Mouse (Mus musculus) layer of hippocampus, adult 11-12 months (tissue): ENCODE data around the gene Tbc1d10c.

Experiments
- DNase-seq: peaks from one replicate; pipeline ENCODE4 v3.0.0; 2022; ENCODE audit warnings: low spot score

The Tbc1d10c gene

GRCm38 (mm10) chr19:4191528-4192250 lies 605 bp upstream of the Tbc1d10c start, which contains the start of gene Ppp1ca:
TSS of gene Ppp1ca (plus strand) at chr19:4192065.
- peak; percentile 91 for DNase-seq

DNA sequence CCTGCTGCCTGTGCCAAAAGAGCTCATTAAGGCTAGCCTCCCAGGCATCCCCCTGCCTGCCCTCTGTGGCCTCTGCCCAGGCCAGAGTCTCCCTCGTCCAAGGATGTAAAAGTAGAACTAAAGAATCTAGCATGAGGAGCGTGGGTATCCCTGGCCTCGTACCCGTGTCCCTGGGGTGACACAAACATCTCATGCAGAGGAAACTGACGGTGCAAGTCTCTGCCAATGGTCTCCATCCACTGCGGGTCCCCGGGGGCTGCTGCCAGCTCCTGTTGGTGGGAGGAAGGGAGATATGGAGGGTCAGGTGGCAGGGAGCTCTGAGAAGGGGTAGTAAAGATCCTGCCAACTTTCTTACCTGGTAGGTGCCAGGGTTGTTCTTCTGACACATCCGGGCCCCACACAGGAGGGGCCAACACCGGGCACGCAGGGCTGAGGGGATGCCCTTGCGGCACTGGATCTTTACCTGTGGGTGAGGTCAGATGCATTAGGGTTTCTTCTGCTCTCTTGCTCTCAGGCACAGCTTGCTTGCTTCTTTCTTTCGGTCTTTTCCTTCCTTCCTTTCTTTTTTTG lies 1.9 kb downstream of the Tbc1d10c start:
- no peak for DNase-seq

DNA sequence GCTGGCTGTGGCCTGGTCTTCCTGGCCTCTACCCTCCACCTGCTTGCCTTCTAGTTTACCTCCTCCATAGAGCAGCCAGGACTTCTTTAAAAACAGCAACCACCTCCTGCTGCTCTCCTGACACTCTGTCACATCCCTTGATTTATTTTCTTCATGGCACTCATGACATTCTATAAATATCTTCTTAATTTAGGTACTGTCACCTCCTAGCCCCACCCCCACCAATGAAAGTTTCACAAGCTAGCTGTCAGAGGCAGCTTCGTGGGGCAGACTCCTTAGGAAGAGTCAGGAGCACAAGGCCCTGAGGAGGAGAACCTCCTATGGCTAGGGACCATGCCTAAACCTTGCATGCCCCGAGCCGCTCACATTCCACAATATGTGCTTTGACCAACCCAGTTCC lies 3.8 kb downstream of the Tbc1d10c start:
- DNase-seq: no peak

DNA sequence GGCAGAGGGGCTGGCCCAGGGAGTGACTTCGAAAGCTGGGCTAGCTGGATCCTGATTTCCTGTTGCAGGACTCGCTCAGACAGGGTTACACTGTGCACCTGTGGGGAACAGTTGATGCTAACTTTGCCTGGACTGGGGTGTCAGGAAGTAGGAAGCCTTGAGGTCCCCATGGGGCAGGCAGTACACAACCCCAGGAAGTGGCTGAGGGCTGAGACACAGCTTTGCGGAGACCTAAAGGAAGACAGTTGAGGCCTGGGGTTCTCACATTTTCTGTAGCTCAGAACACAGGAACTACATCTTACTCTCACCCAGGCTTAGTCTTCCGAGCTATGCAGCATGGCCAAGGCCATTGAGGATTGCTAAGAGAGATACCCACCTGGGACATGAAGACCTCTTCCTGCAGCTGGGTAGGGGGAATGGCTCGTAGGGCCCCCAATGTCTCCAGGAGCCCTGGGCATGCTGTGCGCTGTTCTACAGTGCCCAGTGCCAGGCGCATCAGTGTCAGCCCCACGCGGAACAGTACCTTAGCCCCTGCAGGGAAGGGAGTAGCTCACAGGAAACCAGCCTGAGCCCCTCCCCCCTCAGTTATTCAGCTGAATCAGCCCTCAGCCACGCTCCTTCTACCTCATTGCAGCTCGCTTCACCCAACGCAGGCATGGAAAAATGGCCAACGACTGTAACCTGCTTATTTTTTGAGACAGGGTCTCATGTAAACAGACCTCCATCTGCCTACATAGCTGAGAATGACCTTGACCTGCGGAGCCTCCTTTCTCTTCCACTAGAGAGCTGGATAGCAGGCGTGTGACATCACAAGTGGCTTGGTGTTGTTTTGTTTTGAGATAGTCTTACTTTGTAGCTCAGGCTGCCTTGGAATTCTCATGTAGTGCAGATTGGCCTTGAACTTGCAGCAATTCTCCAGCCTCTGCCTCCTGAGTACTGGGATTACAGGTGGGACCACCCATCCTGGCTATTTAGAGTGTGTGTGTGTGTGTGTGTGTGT lies 5.8 kb downstream of the Tbc1d10c start:
- DNase-seq: no peak

GRCm38 (mm10) chr19:4183689-4184088 lies 7.4 kb downstream of the Tbc1d10c start:
- no peak for DNase-seq

DNA sequence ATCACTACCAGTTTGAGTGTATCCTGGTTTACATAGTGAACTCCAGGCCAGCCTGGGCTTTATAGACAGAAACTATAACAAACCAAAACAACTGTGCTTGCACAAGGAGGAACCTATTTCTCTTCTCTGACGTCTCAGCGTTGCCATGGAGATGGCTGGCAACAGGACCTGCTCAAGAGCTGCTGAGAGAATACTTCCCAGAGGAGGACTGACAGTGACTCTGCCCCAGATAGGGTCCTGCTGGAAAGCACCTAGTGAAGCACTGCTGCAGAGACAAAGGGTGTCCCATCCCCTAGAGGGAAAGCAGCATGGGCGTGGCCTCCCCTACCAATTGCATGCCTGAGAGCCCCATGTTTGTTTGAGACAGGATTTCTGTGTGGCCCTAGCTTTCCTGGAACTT lies 9.2 kb downstream of the Tbc1d10c start:
- peak; percentile 79 for DNase-seq

GRCm38 (mm10) chr19:4180411-4180810 lies 10.7 kb downstream of the Tbc1d10c start:
- no peak for DNase-seq

DNA sequence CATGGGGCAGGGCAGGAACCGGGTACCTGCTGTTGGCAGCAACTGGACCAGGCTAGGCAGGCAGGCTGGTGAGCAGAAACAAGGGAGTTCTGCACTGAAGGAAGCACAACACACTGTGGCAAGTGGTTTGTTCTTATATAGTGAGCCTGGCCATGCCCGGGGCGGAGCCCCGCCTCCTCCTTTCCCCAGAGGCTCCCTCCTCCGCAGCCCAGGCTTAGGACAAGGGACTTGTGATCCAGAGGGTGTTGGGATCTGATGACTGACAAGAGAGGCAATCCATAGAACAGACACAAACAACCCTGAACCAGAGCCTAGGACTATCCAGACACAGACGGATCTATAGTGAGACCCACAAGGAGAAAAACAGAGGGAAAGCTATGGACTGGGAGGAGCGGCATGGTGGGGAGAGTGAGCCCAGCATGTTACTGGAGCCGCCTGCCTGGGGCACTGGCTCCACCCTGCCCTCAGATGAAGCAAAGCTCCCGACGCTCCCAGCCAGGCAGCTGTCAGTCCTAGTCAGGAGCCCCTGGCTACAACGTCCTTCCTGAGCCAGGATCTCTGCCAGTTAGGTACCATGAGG lies 15.6 kb downstream of the Tbc1d10c start, which contains the start of gene Carns1:
Carns1 (minus strand) TSS at position 112 of the 580 bp plus-strand sequence.
- peak; percentile 67 for DNase-seq

DNA sequence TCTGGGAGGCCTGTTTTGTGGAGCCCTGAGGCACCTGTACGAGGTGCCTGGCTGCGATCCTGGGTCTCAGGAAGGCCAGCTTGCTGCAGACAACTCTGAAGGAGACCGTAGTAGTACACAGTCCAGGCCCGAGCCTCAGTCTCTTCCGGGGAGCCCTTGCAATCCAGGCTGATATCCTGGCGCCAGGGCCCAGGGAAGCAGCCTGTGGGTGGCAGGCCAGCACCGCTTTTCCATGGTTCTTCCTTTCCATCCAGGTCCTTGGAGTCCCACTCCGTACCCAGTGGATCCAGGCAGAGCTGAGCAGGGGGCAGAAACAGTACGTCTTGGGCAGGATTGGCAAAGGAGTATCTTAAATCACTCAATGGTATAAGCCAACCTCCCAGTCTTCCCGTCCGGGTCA lies 18.2 kb downstream of the Tbc1d10c start:
- no peak for DNase-seq

GRCm38 (mm10) chr19:4171393-4172290 lies 19.4 kb downstream of the Tbc1d10c start:
- no peak for DNase-seq

DNA sequence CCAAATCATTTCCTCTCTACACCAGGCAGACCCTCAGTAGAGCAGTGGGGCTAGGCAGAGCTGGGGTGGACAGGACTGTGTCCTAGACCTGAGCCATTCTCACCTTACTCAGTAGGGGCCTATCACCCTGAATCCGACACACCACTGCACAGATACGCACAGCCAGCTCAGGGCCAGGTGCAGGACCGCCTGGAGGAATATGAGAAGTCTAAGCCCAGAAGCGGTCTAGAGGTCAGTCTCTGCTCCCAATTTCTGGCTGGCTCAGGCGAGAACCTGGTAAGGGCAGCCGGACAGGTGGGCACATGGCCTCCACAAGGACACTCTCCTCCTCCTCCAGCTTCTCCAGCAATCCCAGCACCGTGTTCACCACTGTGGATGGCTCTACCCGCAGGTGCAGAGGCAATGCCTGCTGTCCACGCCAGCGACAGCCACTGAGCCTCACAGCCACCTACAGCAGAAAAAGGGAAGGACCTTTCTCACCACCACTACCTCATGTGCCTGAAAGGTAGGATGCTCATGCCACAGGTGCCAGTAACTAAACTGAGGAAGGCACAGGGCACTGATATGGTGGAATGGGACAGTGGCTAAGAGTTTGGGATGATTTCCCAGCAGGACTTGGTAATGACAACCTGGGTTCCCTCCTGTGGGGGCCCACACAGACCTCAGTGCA lies 20.2 kb downstream of the Tbc1d10c start:
- no peak for DNase-seq

GRCm38 (mm10) chr19:4169810-4170209 lies 21.3 kb downstream of the Tbc1d10c start:
- no peak for DNase-seq

GRCm38 (mm10) chr19:4169378-4169784 lies 21.7 kb downstream of the Tbc1d10c start:
- peak; percentile 99 for DNase-seq

DNA sequence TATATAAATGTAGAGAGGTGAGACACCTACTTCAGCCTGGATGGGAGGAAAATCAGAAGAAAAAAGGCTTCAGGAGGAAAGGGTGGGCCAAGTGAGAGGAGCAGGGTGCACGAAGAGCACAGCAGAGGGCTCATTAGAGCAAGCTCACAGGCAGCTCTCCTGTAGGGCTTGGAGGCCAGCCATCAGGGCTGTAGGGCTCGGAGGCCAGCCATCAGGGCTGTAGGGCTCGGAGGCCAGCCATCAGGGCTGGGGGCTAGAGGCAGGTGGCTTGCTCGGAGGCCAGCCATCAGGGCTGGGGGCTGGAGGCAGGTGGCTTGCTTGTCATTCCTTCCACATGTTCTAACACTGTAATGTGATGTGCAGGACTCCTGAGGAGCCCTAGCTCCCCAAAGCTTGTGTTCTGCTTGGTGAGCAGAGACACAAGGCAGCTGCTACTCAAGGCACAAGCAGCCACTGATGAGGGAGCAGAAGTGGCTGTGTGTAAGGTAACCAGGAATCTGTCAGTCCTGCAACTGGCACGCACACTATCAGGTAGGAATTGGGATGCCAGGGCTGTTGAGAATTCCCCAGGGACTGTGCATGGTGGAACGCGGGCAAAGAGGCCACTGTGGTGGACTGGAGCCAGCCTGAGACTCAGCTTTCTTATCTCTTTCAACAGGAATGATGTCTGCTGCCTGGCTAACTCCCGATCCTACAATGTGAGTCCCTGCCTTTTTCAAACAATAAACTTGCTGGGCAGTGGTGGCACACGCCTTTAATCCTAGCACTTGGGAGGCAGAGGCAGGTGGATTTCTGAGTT lies 24.2 kb downstream of the Tbc1d10c start:
- DNase-seq: no peak

- DNase-seq: no peak
Measured at GRCm38 (mm10) chr19:4164721-4165120, 26.4 kb downstream of the Tbc1d10c start.

- DNase-seq: no peak
Measured at GRCm38 (mm10) chr19:4164100-4164499, 27.0 kb downstream of the Tbc1d10c start.

- DNase-seq: no peak
Measured at GRCm38 (mm10) chr19:4163543-4163887, 27.6 kb downstream of the Tbc1d10c start.

DNA sequence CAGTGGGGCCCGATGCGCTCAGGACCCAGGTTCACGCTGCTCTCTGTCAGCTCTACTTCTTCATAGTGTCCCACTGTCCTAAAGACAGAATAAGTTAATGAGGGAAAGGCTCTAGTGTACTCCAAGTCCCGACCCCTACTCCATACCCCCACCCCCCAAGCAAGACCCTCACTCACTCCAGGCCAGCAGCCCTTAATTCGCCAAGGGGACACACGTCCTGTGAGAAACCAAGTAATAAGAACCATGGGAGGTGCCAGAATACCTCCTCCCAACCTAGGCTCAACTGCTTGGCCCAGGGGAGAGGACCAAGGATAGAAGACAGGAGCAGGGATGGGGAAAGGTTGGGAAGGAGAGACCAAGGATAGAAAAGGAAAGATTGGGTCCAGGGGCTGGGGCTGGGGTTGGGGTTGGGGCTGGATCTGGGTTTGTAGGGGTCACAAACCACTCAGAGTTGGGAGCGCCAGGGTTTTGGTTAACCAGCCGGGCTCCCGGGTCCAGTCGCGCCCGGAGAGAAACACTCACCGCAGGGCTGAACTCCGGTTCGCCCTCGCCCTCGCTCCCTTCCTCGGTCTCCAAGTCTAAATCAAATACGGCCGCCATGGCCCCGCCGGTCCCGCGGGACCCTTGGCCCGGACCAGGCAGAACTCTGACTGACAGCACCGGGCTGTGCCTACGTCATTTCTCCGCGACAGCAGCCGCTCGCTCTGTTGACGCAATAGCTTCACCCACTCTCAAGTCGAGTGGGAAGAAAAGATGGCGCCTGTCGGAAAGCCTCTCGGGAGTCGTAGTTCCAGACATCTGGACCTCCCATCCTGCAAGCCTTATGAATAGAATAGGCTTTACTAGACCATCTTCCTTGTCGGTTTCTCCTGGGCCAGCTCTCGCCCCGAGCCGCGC lies 28.2 kb downstream of the Tbc1d10c start, which contains the start of gene Rps6kb2:
Rps6kb2 (minus strand) TSS at position 709 of the 897 bp plus-strand sequence.
- peak; percentile 98 for DNase-seq

GRCm38 (mm10) chr19:4159049-4159448 lies 32.0 kb downstream of the Tbc1d10c start:
- DNase-seq: no peak
